Mouse (Mus musculus) skeletal muscle tissue, adult 2 months (tissue): ENCODE data around the gene Arrb1.

Experiments
- DNase-seq: peaks from one replicate; pipeline ENCODE4 v3.0.0-alpha.2; 2012; ENCODE audit warnings: low read depth, low spot score

The Arrb1 gene

GRCm38 (mm10) chr7:99632286-99632685 is 97.0 kb downstream of the Arrb1 start:
- DNase-seq = no peak

DNA sequence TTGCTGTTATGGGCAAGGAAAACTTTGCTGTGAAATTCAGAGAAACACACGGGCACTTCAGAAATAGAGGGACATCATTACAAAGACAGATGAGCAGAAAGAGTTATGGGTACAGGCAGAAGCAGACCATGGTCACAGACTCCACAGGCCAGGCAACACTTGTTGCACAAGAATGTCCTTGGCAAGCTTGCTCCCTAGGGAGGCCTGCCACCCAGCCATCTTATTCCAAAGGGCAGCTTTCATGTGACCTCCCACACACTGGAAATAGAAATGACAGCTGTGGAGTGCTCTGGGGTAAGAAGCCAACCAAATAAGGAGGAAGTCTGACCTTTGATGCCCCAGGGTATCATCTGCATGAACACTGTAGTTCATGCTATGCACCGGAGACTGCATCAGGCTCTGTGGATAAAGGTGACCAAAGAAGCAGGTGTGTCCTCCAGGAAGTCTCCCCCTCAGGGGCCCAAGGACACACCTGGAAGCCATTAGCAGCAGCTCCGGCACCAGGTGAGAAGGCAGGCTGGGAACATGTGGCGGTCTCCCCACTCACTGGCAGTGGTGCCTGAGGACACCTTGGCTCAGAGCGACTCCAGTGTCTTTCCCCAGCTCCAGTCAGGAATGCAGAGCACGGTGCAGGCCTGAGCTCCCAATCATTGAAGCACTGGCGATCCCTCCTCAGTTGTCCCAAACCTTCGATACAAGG is 98.8 kb downstream of the Arrb1 start:
- peak; percentile 97 for DNase-seq

DNA sequence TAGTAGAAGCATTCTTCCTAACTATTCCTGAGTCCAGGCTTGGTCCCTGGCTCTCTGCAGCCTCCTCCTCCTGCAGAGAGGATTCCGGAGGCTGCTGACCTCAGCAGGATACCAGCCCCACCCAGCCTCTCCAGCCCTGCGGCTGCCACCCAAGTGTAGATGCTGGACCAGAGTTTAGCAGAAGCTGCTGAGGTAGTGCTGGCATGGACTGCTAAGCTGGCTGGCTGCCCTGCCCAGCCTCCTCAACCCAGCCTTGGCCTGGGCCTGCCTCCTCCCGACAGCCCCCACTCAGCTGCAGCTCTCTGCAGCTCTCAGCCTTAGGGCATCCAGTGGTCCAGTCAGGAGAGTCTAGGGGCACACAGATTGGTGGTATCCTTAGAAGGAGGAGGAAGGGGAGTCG is 106.0 kb downstream of the Arrb1 start:
- peak; percentile 93 for DNase-seq

GRCm38 (mm10) chr7:99642078-99642477 is 106.8 kb downstream of the Arrb1 start:
- no peak for DNase-seq

GRCm38 (mm10) chr7:99644701-99645100 is 109.4 kb downstream of the Arrb1 start:
- no peak for DNase-seq

GRCm38 (mm10) chr7:99648623-99649022 is 113.4 kb downstream of the Arrb1 start:
- no peak for DNase-seq

DNA sequence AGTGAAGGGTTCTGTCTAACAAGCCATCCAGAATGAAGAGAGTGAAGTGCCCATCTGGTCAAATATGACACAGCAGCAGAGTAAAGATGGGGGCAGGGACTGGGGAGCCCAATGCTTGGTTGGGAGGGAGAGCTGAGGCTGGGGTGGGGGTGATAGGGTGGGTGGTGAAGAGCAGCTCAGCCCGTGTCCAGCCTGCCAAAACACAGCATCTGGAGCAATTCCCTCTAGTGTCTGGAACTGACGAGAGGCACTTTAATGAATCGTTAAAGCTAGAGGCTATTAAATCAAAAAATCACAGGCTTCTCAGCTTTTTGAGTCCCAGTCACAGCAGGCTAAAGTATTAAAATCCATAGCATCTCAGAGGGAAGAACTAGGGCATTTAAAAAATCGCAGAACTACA is 114.3 kb downstream of the Arrb1 start:
- no peak for DNase-seq

DNA sequence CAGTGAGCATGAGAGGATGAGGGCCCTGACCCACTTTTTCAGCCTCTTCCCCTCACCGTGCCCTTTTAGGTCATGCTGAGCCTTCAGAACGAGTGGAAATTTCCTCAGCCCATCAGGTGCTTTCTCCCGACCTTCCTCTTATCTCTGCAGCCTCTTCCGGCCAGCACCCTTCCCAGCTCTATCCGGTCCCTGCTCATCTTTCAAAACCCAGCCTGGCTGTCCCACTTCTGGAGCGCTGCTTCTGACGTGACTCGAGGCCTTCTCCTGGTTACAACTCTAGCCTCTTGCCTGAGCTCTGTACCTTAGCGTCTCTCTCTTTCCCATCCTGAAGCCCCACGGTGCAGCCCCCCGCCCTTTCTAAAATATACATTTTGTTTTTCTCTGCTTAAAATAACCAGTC is 119.0 kb downstream of the Arrb1 start:
- DNase-seq = no peak
